Mouse (Mus musculus): ENCODE measurements around the gene Olfr262.
"Not testable (repeated sequence)": the region's sequence is repeated elsewhere in the genome, so short reads cannot be mapped to it uniquely, and the experiment has no call there.

Gene Olfr262

GRCm38 (mm10) chr19:12241559-12241958 is at the start of gene Olfr262:
Gene Olfr262, minus strand, starts transcription at chr19:12241659.
- no peak for DNase-seq

GRCm38 (mm10) chr19:12279554-12279953 is 38.1 kb upstream of the Olfr262 start, which contains the start of gene Olfr1434:
Gene Olfr1434, plus strand, starts transcription at chr19:12279854.
- DNase-seq, result no peak

DNA sequence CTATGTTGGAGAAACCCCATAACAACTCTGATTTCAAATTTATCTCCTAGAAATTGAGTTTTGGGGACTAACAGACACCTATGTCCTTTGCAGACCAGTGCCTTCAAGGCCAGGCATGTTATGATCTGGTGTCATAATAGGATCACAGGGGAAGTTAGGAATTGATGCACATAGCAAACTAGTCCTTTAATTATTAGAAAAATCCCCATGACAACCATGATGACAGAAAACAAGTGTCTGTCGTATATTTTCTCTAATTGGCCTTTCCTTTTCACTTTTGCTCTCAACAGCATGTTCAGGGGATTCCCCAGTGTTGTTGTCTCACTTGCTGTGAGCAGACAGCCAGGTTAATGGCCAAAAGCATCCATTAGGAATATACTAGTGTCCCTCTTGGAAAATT is 19.3 kb upstream of the Olfr262 start, which contains the start of gene Olfr235:
TSS of gene Olfr235 (plus strand) at position 301 of the 400 bp plus-strand sequence.
- DNase-seq, result no peak

DNA sequence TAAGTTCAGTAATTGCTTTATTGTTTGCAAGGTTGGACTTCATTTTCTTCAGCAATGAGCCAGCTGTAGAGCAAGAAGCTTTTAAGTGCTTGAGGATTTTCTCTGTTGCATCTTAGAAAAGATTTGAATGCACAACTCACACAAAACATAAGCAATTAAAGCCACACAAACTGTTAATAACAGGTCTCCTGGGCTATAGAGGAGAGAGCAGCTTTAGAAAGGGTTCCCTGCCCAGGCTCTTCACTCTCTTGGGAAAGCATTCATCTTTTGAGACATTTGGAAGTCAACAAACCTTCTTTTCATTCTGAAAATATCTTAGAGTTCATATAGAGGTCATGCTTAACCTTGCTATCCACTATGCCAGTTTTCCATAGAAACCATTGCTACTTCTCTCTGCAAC is 9.0 kb downstream of the Olfr262 start, which contains the start of gene Olfr1432:
TSS of gene Olfr1432 (minus strand) at position 101 of the 400 bp plus-strand sequence.
- not testable (repeated sequence) for DNase-seq

GRCm38 (mm10) chr19:12200334-12200733 is 41.1 kb downstream of the Olfr262 start, which contains the start of gene Olfr1431:
Gene Olfr1431, plus strand, starts transcription at chr19:12200634.
- no peak for DNase-seq

DNA sequence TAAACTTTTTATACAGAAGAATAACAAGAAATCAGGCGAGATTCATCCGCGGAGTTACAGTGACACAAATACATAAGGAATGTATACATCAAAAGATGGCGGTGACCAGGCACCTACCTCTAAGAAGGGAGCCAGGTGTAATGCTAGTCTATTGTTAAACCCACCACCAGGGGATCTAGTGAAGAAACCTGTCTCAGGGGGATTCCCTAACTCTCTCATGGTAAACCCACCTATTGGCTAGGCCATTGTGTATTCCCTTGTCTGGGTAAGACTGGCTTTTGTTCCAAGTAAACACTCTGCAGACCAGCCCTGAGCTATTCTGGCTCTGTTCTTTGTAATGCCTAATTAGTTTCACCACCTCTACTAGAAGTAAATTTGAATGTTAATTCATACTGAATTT is 42.4 kb downstream of the Olfr262 start:
- DNase-seq, result not testable (repeated sequence)

All from lung, adult 18-20 months (tissue).